Mouse (Mus musculus): ENCODE measurements at regions not wholly inside any gene's neighbourhood (a gene's known extent, or its start where the extent isn't known, plus 50 kb on each side); places are given as distances from the start of the nearest gene placed in this dataset.

DNA sequence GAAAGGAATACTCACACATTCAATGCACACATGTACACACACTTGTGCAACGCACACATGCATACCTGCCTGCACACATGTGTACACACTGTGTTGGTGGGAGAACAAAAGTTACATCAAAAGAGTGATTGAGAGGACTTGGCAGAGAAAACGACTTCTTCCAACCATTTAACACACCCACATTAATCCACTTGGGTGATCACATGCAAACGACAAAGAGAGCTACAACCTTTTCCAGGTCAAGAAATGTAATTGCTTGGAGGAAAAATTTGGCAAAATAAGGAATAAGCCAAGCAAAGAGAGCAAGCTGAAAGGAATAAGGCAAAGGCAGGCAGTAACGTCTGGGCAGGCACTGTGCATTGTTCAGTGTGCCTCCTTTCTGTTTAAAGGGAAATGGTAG is 67.3 kb downstream of the C1d start:
- ATAC-seq (ENCODE audit: low TSS enrichment): no peak

DNA sequence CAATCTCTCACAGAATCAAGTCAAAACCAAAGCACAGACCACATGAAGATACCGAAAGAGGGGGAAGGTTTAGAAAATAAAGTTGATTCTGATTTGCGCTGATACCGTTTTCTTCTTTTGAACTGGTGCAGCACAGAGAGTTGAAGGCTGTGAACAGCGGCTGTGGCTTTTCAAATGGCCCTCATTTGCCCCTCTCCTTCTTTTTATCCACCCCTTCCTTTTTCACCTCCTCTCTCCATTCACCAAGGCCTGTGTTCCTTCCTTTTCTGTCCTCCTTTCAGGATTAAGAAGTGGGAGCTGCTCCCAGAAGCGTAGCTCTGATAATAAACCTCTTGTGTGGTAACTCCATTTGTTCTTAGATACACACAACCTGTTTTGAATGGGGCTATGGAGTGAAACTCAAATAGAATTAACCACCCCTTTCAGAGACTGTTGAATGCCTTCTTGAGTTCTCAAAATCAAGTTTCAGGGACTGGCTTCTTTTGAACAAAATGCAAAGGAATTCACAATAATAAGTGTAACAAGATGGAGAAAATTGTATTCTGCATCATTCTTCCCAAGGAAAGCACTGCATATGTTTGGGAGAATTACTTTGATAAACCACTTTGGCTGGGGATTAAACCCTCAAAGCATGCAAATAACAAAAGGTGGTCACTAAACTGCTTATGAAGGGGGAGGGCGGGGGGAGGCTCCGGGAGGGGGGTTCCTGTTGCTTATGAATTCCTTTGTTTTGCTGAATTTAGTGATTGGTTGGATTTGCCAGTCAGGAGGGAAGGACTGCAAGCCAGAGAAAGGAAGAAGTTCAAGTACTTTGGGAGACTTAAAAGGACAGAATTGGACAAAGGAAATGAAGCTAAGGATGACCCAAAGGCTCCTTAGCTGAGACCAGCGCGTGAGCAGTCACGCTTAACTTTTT is 68.6 kb downstream of the C1d start:
- no peak for ATAC-seq (ENCODE audit: low TSS enrichment)

DNA sequence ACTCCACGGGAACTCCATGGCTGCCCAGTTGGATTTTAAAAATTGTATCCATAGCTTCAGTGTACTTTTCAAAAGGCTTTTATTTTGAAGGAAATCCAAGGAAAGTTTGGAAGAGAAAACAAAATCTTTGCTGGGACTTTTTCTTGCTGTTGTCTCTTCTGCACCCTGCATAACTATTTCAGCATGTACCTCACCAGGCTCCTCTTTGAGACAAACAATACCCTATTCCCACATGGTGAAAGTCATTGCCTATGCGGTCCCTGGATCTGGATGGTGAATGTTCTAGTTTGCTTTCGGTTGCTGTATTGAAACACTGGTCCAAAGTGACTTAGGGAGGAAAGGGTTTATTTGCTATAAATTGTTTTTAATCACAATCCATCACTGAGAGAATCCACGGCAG is 69.3 kb downstream of the C1d start:
- ATAC-seq (ENCODE audit: low TSS enrichment): no peak

DNA sequence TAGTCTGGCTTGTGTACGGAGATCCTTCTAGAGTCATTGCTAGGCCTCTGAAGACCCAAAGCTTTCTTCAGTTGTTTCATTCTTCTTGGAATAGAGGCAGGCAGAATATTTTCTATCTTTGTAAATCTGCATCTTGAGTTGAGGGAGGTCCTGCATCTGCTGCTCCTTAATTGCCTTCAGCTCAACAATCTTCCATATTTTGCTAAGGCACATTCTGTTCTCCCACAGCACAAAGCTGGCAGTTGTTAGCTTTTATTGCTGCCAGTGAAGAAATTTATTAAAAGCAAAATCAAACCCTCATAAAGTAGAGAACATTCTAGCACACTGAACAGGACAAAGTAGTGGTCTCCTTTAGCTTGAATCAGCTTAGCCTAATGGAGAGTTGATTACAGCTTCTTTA is 94.1 kb downstream of the C1d start:
- ATAC-seq (ENCODE audit: low TSS enrichment): peak; percentile 41; the same call in 1 of the 2 replicates

DNA sequence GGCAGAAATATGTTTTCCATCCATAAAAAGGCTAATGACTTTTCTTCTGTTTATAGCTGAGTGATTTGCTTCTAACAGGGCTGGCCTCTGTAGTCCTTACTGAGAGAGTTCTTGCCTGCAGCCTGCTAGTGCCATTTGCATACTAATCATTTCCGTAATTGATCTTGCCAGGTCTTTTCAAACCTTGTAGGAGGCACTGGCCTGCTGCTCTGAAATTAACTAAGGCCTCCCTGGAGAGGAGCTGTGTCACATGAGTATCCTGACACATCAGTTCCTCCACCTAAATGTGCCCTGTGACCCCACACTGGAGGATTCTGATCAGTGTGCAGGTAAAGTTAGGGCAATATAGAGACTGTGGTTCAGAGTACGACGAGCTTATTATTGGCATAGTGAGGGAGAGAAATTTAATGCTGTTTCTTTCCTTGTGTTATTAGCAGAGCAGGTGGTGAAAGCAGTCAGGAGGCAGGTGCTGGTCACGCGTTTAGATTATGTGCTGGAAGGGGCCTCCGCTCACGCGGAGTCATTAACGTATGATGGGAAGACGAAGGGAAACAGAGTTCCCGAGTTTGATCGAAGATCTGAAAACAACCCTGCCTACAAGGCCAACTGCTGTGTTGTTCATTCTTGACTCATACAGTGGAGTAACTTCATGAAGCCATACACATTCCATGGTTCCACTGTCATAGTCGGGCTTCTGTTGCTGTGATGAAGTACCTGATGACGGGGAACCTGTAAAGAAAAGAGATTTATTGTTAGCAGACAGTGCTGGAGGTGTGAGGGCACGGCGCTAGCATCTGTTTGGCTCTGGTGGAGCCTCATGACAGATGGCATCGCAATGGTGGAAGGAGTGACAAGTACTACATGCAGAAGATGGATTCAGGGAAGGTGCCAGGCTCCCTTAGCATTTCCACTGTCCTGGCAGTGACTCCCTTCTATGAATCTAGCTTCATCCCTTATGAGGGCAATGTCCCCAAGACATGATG is 95.1 kb downstream of the C1d start:
- peak; percentile 57 for ATAC-seq (ENCODE audit: low TSS enrichment)

DNA sequence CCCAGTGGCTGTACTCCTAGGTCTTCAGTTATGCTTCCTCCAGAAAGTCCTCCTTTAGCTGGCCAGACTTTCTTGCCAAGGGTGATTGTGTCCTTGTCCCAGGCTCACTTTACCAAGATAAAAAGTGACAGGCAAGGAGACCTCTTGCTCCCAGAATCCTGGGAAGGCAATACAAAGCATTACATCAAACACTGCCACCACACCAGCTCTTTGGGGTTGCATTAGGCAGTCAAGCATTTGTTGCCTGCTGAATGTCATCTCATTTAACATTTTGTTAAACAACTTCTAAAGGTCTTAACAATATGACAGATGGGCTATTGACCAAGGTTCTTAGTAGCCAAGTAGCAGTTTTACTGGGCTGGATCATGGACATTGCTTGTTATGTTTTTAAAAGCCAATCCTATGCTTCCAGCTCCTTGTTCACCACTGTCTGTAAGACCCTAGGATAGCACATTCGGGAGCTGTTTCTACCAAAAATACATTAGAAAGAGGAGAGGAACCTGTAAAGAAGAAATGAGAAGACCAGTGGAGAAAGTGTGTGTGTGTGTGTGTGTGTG is 102.4 kb downstream of the C1d start:
- ATAC-seq (ENCODE audit: low TSS enrichment): no peak

DNA sequence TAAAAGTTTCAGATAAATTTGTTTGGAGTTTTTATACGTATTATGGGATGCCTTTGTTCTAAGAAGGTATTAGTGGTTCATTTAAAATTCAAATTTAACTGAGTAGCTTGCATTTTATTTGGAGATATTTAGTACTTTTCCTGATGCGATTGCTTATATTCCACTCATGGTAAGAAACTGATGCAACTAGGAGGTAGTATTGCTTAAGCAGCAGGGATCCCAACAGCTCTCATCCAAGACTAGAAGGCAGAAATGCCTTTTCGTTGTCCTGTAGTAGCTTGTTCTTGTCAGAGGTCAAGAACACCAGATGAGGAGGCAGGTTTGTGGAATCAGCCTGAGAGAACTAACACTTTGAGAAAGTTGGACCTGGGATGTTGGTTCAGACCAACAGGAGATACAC is 120.5 kb downstream of the C1d start:
- ATAC-seq (ENCODE audit: low TSS enrichment): no peak

DNA sequence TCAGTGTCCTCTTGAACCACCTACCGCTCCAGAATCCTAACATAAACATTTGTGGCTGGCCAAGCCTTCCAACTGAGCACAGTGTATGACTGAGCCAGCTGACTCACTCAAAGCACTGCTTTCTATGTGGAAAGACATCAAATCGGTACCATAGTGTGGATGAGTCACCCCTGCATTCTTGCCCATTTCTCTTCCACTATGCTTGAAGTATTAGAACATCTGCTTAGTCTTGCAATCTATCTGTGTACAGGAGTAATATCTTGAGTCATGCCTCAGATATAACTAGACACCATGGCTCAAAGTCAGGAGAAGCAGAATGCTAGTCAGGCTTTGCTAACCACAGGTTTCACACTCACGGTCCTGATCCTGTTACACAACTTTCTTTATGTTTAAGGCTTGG is 129.4 kb downstream of the C1d start:
- ATAC-seq (ENCODE audit: low TSS enrichment): peak; percentile 99

DNA sequence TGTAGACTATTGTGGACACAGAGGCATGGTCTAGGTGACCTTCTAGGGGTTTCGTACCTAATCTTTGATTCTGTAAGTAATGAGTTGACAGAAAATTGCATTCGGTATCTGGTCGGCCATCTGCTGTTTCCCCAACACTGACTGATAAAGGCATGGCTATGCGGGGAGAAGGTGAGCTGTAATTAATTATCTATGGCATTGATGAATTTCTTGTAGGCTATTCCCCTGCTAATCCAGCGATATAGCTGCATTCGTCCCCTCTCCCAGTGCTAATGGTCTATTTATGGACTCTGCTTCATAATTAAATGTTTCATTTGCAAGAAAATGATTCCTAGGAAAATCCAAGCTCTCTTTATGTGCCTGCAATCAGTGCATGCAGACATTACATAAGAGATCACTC is 136.5 kb downstream of the C1d start:
- no peak for ATAC-seq (ENCODE audit: low TSS enrichment)

DNA sequence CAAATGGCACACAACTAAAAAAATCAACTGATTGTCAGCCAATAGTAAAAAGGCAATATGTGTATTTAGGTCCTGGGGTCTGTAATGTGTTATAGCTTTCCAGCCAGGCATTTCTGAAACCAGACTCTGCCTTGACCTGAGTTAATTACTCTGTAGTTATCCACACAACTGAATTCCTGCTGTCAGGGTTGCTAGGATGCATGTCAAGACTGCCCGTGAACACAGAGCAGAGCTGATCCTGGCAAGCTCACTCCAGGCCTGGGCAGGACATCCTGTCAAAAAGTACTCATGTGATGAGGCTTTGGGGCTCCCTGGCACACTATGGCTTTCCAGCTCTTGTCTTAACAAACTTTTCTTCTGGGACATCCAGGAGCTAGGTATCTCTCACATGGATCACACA is 157.2 kb downstream of the C1d start:
- ATAC-seq (ENCODE audit: low TSS enrichment): no peak

DNA sequence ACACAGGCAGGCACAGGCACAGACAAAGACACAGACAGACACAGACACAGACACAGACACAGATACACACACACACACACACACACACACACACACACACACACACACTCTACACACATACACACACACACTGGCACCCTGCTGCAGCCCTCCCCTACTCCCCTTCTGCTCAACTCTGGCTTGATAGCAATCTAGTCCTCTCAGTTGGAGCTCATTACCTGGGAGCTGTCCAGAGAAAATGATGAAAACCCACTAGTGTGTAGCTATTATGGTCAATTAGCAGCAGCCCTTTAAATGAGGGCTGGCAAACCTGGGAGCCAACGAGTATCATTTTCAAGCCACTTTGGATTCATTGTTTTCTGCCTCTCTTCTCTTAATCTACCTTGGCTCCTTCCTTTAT is 157.8 kb downstream of the C1d start:
- no peak for ATAC-seq (ENCODE audit: low TSS enrichment)

DNA sequence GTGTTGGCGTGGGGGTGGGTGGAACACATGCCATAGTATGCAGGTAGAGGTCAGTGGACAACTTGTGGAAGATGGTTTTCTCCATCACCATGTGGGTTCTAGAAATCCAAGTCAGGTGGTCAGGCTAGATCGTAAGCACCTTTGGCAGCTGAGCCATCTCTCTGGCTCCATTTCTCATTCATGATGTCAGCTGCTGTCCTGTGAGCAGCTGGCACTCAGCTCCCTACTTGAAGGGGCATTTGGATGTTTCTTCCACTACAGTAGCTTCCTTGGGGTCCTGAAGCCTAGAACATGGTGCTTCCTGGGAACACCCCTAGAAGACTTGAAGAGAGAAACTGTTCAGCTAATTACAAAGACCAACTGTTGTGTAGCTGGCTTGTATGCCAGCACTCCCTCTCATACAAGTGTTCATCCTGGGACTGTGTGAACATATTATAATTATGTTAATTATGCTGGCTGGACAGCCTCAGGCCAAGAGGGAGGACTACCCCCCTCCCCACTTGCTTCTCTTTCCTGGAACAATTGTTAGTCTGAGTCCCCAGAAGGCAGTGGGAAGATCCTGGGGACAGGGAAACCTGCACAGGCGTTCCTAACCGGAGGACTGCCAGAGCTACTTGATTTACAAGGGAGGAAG is 160.4 kb downstream of the C1d start:
- ATAC-seq (ENCODE audit: low TSS enrichment): no peak

DNA sequence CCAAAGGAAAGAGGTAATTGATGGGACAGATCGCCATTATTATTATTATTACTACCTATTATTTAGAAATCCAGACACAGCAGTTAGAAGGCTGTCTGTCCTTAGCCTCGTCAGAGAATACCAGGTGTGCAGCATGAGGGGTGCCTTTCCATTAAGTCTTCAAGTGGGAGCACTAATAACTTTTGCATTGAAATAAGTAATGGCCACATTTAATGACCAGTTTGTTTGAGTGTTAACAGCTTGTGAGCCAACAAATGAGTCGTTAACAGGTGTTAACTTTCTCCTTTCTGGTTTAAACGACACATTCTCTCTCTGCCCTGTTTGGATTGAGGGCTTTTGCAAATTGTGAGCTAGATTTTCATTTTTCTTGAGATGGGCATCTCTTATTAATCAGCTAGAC is 184.8 kb downstream of the C1d start:
- no peak for ATAC-seq (ENCODE audit: low TSS enrichment)

DNA sequence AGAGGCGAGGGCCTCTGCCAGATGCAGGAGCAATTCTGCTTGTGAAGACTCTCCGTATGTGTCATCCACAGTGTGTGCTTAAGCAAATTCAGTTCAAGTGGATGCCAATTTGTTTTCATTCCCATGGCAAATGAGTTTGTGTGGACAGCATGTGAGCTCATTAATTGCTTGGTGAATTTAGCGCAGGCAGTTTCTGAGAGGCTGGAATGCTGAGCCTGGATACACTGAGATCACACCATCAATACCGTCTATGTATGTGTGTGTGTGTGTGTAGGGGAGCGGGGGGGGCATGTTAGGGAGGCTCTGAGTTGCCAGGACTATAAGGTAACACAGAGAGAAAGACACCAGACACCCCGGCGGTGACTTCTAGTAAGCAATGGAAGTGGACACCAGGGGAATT is 191.9 kb downstream of the C1d start:
- ATAC-seq (ENCODE audit: low TSS enrichment): no peak

DNA sequence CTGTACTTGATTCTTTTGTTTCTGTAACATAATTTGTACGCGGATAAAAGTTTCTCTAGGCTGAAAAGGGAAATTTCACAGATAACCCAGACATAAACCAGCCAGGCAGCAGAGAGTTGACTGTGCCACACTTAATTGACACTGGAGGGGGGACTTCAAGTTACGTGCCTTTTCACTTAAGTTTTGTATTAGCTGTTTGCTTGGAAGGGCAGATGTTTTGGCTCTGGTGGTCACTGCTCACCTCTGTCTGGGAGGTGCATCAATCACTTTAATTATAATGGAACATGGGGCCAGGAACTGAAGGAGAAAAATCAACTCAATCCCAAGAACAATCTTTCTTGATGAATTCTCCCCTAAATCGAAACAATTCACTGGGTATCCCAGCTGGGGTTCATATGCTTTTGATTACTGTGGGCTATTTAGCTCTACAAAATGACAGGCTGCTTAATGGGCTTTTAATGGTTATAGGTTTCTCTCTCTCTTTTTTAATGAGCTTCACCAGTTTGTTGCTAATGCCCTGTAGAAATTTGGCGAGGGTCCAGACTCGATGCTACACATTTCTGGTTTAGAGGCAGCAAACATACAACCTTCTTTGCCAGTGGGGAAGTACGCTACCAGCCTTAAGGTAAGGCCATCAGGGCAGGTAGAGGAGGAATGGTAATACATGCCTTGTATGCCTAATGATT is 193.1 kb downstream of the C1d start:
- no peak for ATAC-seq (ENCODE audit: low TSS enrichment)

DNA sequence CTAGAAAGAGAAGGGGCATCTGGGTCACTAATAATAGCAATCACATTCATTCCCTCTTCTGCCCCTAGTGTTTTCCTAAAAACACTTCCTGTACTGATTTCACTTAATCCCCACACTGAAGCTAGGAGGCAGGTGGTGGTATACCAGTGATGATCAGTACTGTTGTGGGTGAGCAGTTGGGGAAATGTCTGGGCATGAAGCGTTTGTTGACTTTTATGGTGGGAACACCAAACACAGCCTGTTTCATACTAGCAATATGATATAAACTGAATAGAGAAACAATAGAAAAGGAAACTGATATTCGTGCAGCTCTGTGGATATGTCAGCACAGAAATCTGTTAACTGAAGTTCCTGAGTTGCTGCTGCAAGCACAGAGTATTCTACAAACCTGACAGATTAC is 194.1 kb downstream of the C1d start:
- ATAC-seq (ENCODE audit: low TSS enrichment): no peak

DNA sequence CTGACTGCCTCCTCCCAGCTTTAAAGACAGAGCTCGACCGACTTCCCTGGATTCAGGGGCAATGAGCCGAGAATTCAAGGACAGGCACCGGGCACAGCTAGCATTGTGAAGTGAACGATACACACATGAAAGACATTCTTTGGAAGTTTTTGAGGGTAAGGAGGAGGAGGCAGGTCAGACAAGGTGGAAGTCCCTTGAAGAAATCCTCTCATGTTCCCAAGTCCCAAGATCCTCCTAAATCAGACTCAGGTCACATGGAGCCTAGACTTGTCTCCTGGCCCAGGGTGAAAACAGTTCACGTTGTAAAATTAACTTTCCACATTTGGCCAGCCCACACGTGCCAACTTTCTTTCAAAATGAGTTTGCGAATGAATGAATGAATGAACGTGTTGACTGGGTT is 196.2 kb downstream of the C1d start:
- no peak for ATAC-seq (ENCODE audit: low TSS enrichment)

DNA sequence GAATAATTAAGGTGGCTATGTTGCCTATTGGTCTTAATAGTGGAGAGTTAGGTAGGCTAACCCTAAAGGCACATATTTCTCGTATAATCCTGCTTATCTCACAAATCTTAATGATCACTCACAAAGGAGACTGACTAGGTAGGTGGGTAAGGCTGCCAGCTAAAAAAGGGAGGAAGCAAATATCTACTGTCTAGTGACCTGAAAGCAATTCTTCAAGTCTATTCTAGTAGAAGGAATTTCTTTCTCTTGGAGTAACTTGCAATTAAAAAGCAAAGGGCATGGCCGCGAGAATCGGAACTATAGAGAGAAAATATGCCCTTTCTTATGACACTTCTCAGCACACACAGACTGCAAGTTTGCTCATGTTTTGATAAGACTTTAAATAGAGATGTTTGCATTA is 201.6 kb downstream of the C1d start:
- no peak for ATAC-seq (ENCODE audit: low TSS enrichment)

DNA sequence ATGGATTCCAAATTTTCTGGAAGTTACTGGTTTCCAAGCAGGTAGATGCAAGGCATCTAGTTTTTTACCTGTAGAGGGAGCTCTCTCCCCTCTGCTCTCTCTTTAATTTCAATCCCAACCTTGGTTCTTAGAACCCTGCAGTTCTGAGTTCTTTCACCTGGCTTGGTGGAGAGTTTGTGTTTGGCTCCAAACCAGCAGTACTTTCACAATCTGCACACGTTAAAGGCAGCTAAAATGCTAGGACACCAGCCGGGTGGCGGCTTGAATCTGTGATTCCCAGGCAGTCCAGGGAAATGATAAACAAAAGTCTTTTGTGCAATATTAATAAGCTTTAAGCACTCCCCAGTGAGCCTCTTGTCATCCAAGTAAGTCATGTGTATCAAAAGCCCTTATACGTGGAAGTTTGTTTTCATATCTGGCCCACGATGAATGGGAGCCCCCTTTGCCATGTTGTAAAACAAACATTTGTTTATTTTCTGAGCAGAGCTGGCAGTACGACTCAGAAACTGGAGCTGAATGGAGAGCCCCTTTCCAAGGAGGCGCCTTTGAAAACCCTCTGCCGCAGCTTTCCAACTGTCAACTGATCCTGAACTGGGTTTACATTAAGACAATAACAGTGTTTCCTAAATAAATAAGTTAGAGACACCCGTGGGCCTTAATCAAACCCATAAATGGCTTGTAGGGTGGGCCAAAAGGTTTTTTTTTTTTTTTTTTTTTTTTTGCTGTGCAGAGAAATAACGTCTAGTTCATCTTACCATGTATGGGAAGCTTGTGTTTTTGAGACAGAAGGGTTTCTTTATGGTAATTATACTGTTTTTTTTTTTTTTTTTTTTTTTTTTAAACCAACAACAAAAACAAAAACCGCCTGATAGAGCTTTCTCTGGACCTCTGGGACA is 202.9 kb downstream of the C1d start:
- peak; percentile 91 for ATAC-seq (ENCODE audit: low TSS enrichment)

DNA sequence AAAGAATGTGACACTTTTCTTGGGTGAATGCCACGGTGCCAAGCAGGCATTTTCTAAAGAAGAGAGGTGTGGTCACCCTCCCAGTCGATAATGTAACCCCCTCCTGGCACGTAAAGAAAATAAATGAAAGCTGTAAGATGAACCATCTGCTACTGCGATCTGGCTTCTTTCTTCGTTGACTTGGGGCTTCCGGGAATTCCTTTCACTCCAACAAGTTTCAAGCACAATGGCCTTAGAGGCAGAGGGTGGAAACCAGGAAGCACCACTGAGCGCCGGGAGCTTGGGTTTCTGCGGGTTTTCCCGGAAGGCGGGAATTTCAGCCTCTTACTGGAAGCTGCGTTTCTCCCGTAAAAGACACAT is 203.5 kb downstream of the C1d start:
- ATAC-seq (ENCODE audit: low TSS enrichment): no peak
